Mouse (Mus musculus) erythroblast, embryonic 14.5 days (primary cell): ENCODE results near the gene Ifitm6.

Experiments
- GATA1 ChIP-seq: IDR thresholded peaks from 2 replicates; pipeline ENCODE4 v1.6.1; 2012; ENCODE audit warnings: low read length, inconsistent platforms, mixed read lengths
- TAL1 ChIP-seq: IDR thresholded peaks from 3 replicates; pipeline ENCODE4 v1.6.1; 2012; ENCODE audit warnings: low read length, inconsistent platforms, mixed read lengths

GRCm38 (mm10) chr7:141008312-141008761 lies 9.4 kb downstream of the Ifitm6 start:
- TF ChIP-seq TAL1 (no peak), GATA1 (no peak)
